Mouse (Mus musculus): ENCODE results near the gene Evi2b.

The Evi2b gene

GRCm38 (mm10) chr11:79521930-79522329 is 1.6 kb downstream of the Evi2b start:
- no peak for DNase-seq (ENCODE audit: low spot score)

- DNase-seq (ENCODE audit: low spot score): no peak
Observed at GRCm38 (mm10) chr11:79520772-79521171, 2.8 kb downstream of the Evi2b start.

- DNase-seq (ENCODE audit: low spot score): no peak
Observed at GRCm38 (mm10) chr11:79519878-79520291, 3.7 kb downstream of the Evi2b start.

- no peak for DNase-seq (ENCODE audit: low spot score)
Observed at GRCm38 (mm10) chr11:79519299-79519698, 4.3 kb downstream of the Evi2b start.

- no peak for DNase-seq (ENCODE audit: low spot score)
Observed at GRCm38 (mm10) chr11:79515798-79516197, 7.8 kb downstream of the Evi2b start.

GRCm38 (mm10) chr11:79515331-79515730 is 8.2 kb downstream of the Evi2b start:
- DNase-seq (ENCODE audit: low spot score): no peak

GRCm38 (mm10) chr11:79511970-79512369 is 11.6 kb downstream of the Evi2b start:
- no peak for DNase-seq (ENCODE audit: low spot score)

GRCm38 (mm10) chr11:79504506-79504905 is 19.1 kb downstream of the Evi2b start:
- no peak for DNase-seq (ENCODE audit: low spot score)

GRCm38 (mm10) chr11:79503845-79504244 is 19.7 kb downstream of the Evi2b start, which contains the start of gene Omg:
TSS of gene Omg (minus strand) at chr11:79504084.
- DNase-seq (ENCODE audit: low spot score): no peak

GRCm38 (mm10) chr11:79502917-79503316 is 20.6 kb downstream of the Evi2b start:
- DNase-seq (ENCODE audit: low spot score): no peak

- DNase-seq (ENCODE audit: low spot score): no peak
Observed at GRCm38 (mm10) chr11:79494976-79495800, 28.4 kb downstream of the Evi2b start.

- DNase-seq (ENCODE audit: low spot score): no peak
Observed at GRCm38 (mm10) chr11:79484721-79485120, 38.8 kb downstream of the Evi2b start.

- no peak for DNase-seq (ENCODE audit: low spot score)
Observed at GRCm38 (mm10) chr11:79483876-79484528, 39.6 kb downstream of the Evi2b start.

- DNase-seq (ENCODE audit: low spot score): no peak
Observed at GRCm38 (mm10) chr11:79483392-79483791, 40.2 kb downstream of the Evi2b start.

GRCm38 (mm10) chr11:79468097-79468496 is 55.5 kb downstream of the Evi2b start:
- no peak for DNase-seq (ENCODE audit: low spot score)

All from c-Kit-positive CD71-positive TER-119-positive erythroid progenitor cells, embryonic 14.5 days (primary cell).